Mouse (Mus musculus) heart, adult 2 months (tissue): Measurements from ENCODE around the gene Hacd3. TPM values are rescaled to one million over a fixed set of nuclear protein-coding genes. Genes with fewer than 3 reads are reported as not detected.

Experiments
- DNase-seq, 2 experiments: peaks; one replicate each; pipeline ENCODE4 v3.0.0; 2021
- H3K27ac ChIP-seq: fragments of 200-600 bp; 2 replicates; pipeline ENCODE4 v1.8.1; 2022
- H3K27me3 ChIP-seq: fragments of 200-500 bp; 2 replicates; pipeline ENCODE4 v1.6.1; 2012; ENCODE audit warnings: mild to moderate bottlenecking, low read length, inconsistent platforms, mixed read lengths; ENCODE audit not compliant: control insufficient read depth, insufficient read depth
- H3K36me3 ChIP-seq: fragments of 200-500 bp; 2 replicates; pipeline ENCODE4 v1.6.1; 2012; ENCODE audit warnings: low read length, inconsistent platforms; ENCODE audit not compliant: control insufficient read depth, insufficient read depth
- H3K4me1 ChIP-seq: fragments of 200-500 bp; 2 replicates; pipeline ENCODE4 v1.6.1; 2011; ENCODE audit warnings: low read length; ENCODE audit not compliant: control insufficient read depth, insufficient read depth
- H3K4me3 ChIP-seq: fragments of 200-600 bp; 2 replicates; pipeline ENCODE4 v1.8.1; 2022
- H3K79me2 ChIP-seq: fragments of 200-500 bp; replicated peaks from 2 replicates; pipeline ENCODE4 v1.6.1; 2012; ENCODE audit warnings: mild to moderate bottlenecking, inconsistent platforms, low read length, moderate library complexity, mixed read lengths; ENCODE audit not compliant: control insufficient read depth, insufficient read depth
- H3K9ac ChIP-seq: fragments of 200-500 bp; 2 replicates; pipeline ENCODE4 v1.6.1; 2012; ENCODE audit warnings: low read depth, mild to moderate bottlenecking, control low read depth, inconsistent platforms, low read length, mixed read lengths
- CTCF ChIP-seq: fragments of 200-600 bp; IDR thresholded peaks from 2 replicates; pipeline ENCODE4 v1.8.1; 2022; ENCODE audit warnings: antibody characterized with exemption, mild to moderate bottlenecking, moderate library complexity
- EP300 ChIP-seq: fragments of 200-500 bp; IDR thresholded peaks from 2 replicates; pipeline ENCODE4 v1.6.1; 2011; ENCODE audit warnings: low read depth, low read length, control low read depth; ENCODE audit not compliant: insufficient read depth
- POLR2A ChIP-seq: fragments of 200-500 bp; IDR thresholded peaks from 2 replicates; pipeline ENCODE4 v1.6.1; 2011; ENCODE audit warnings: mild to moderate bottlenecking, low read depth, low read length, control low read depth; ENCODE audit not compliant: insufficient read depth
- WGBS: fragments of 180-500 bp; shearing (Covaris S2); methylation state at CpG from one replicate; pipeline ENCODE4 v1.1.7; 2018; 5-methylcytosine and 5-hydroxymethylcytosine counted together
- intact Hi-C: fragments of 180-260 bp; cut with DNase I; formaldehyde crosslinking; loops from one replicate; pipeline ENCODE4 v1.15.1; 2025
- microRNA-seq, 2 experiments: library from miRNA; unstranded; fragments of <30 nt; microRNA quantifications; one replicate each; pipeline ENCODE4 v1.2.0; 2021
- polyA plus RNA-seq: library from polyadenylated mRNA; depleted of rRNA; stranded (reverse); fragments of >200 nt; gene quantifications from 2 replicates; pipeline ENCODE4 v1.2.3, GENCODE M21; 2012; rRNA removed
- total RNA-seq, 2 experiments: library from RNA; stranded (reverse); gene quantifications; 2 replicates each; pipeline ENCODE4 v1.2.3; 2021

Hacd3 gene
- total and polyA plus RNA-seq, 3 experiments = 11.2 to 18.9 (median 17.6) TPM

- no peaks in the 10 kb centered on the region for H3K36me3 ChIP-seq
- no peak for TF ChIP-seq EP300
- TF ChIP-seq CTCF = no peak
- TF ChIP-seq POLR2A = no peak
- DNase-seq = no peak
- no peak overlapping the region for H3K4me3 ChIP-seq
- intact Hi-C loops = no loop called here
- no peaks in the 10 kb centered on the region for H3K79me2 ChIP-seq
- WGBS = 66% methylated on average over 11 of the region's 11 CpGs
- H3K27ac ChIP-seq = no peak overlapping the region
- H3K27me3 ChIP-seq = no peaks in the 10 kb centered on the region
- no peak overlapping the region for H3K9ac ChIP-seq
- no peaks in the 10 kb centered on the region for H3K4me1 ChIP-seq
Observed at GRCm38 (mm10) chr9:64940731-64941346, 80.7 kb downstream of the Hacd3 start.

- peaks cover 2% of the 10 kb centered on the region; the same call in 1 of the 2 replicates for H3K4me1 ChIP-seq
- no peaks in the 10 kb centered on the region for H3K27me3 ChIP-seq
- intact Hi-C loops = no loop called here
- no peaks in the 10 kb centered on the region for H3K79me2 ChIP-seq
- no peak overlapping the region for H3K4me3 ChIP-seq
- TF ChIP-seq EP300 (no peak), POLR2A (no peak), CTCF (no peak)
- no peak for DNase-seq
- no peaks in the 10 kb centered on the region for H3K36me3 ChIP-seq
- H3K9ac ChIP-seq = no peak overlapping the region
- no peak overlapping the region for H3K27ac ChIP-seq
- 86% methylated on average over 2 of the region's 2 CpGs for WGBS
Observed at GRCm38 (mm10) chr9:64939790-64940189, 81.7 kb downstream of the Hacd3 start.

DNA sequence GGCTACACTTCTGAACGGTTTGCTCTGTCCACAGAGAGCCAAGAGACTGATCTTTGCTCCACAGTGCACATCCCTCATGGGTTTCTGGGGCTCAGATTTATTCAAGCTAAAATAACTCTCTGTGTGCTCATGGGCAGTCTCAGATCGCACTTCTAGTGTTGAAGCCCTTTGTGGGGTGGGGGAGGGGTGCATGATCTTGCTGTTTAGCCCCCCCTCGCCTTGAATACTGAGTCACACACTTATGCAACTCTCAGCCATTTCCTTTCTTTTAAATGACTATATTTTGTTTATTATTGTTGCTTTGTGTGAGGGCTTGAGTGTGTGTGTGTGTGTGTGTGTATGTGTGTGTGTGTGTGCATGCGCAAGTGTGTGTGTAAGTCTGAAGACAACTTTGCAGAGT lies 82.2 kb downstream of the Hacd3 start:
- DNase-seq = no peak
- H3K36me3 ChIP-seq = no peaks in the 10 kb centered on the region
- no peak for TF ChIP-seq POLR2A
- no peak for TF ChIP-seq CTCF
- no peak for TF ChIP-seq EP300
- peaks cover 4% of the 10 kb centered on the region for H3K4me1 ChIP-seq
- intact Hi-C loops = no loop called here
- H3K27ac ChIP-seq = no peak overlapping the region
- 43% methylated on average over 4 of the region's 4 CpGs for WGBS
- H3K9ac ChIP-seq = no peak overlapping the region
- no peak overlapping the region for H3K4me3 ChIP-seq
- H3K27me3 ChIP-seq = no peaks in the 10 kb centered on the region
- no peaks in the 10 kb centered on the region for H3K79me2 ChIP-seq

DNA sequence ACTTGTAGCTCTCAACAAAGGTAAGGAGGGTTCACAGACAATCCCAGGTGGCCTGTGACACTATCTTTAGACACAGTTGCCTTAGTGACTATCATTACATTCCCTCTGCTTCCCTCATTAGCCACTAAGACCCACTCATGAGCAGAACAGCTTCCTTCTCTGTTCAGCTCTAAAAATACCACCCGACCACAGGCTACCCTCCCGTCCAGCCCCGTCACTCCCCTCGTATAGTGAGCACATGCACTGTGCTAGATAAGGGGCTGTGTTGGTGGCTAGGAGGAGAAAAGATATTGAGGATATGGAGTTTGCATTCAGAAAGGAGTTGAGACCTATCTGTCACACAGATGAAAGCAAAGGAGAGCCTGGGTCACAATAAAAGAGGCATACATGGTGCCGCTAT lies 83.0 kb downstream of the Hacd3 start:
- Histone ChIP-seq H3K9ac (no peak overlapping the region), H3K79me2 (no peaks in the 10 kb centered on the region), H3K27ac (no peak overlapping the region), H3K27me3 (no peaks in the 10 kb centered on the region), H3K4me3 (no peak overlapping the region), H3K4me1 (peaks cover 5% of the 10 kb centered on the region), H3K36me3 (no peaks in the 10 kb centered on the region)
- TF ChIP-seq POLR2A (no peak), EP300 (no peak), CTCF (no peak)
- intact Hi-C loops = no loop called here
- DNase-seq = no peak
- WGBS = 33% methylated on average over 5 of the region's 5 CpGs

DNA sequence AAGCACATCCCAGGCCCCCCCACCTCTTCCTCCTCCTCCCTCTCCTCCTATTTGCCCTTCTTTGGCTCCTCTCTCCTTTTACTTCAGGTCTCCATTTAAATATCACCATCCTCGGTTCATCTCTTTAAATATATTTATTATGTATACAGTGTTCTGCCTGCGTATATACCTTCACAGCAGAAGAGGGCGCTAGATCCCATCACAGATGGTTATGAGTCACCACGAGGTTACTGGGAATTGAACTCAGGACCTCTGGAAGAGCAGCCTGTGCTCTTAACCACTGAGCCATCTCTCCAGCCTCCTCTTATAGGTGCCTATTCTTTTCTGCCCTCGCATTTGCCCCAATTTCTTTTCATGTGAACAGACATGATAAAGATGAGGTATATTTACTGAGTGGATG lies 84.0 kb downstream of the Hacd3 start:
- Histone ChIP-seq H3K27ac (no peak overlapping the region), H3K27me3 (no peaks in the 10 kb centered on the region), H3K9ac (no peak overlapping the region), H3K4me1 (peaks cover 5% of the 10 kb centered on the region), H3K4me3 (no peak overlapping the region), H3K79me2 (no peaks in the 10 kb centered on the region), H3K36me3 (no peaks in the 10 kb centered on the region)
- DNase-seq = no peak
- TF ChIP-seq CTCF = peak; percentile 7; the same call in 1 of the 2 replicates
- TF ChIP-seq EP300 = no peak
- 62% methylated on average over 5 of the region's 5 CpGs for WGBS
- intact Hi-C loops = no loop called here

Small RNAs within 50 kb of the gene (microRNA-seq; reads per million reads assigned to microRNA genes)
- gene Gm25640 = 0 reads per million in 2 experiments

Other genes starting within 250 kb of the Hacd3 start
- 10 to 100 TPM in 1 of 2 experiments, 1 to 10 TPM in 1; 6.8 to 10.2 TPM for gene Dennd4a, start 210.4 kb downstream of the Hacd3 start, total RNA-seq
- gene Dennd4a, start 210.4 kb downstream of the Hacd3 start, polyA plus RNA-seq = 4.5 and 6.0 TPM in 2 replicates
- gene Slc24a1, start 70.1 kb downstream of the Hacd3 start, total RNA-seq = under 1 TPM; 0.05 to 0.10 TPM
- gene Slc24a1, start 70.1 kb downstream of the Hacd3 start, polyA plus RNA-seq = 0.02 TPM in 1 of 2 replicates, not detected in the other
- 10 to 100 TPM; 14.0 to 15.3 TPM for gene Ints14, start 60.8 kb downstream of the Hacd3 start, total RNA-seq
- 11.0 and 20.5 TPM in 2 replicates for gene Ints14, start 60.8 kb downstream of the Hacd3 start, polyA plus RNA-seq
- gene Dpp8, start 10.7 kb upstream of the Hacd3 start, total RNA-seq = 10 to 100 TPM; 56.6 to 61.0 TPM
- gene Dpp8, start 10.7 kb upstream of the Hacd3 start, polyA plus RNA-seq = 42.2 and 83.2 TPM in 2 replicates
- gene Igdcc4, start 79.8 kb upstream of the Hacd3 start, total RNA-seq = 10 to 100 TPM; 10.2 to 12.4 TPM
- 7.3 and 12.0 TPM in 2 replicates for gene Igdcc4, start 79.8 kb upstream of the Hacd3 start, polyA plus RNA-seq
- gene Igdcc3, start 119.5 kb upstream of the Hacd3 start, total RNA-seq = under 1 TPM; 0.07 to 0.10 TPM
- 0.12 and 0.16 TPM in 2 replicates for gene Igdcc3, start 119.5 kb upstream of the Hacd3 start, polyA plus RNA-seq
- 1 to 10 TPM; 2.6 to 3.1 TPM for gene Parp16, start 173.7 kb upstream of the Hacd3 start, total RNA-seq
- gene Parp16, start 173.7 kb upstream of the Hacd3 start, polyA plus RNA-seq = 3.7 and 4.8 TPM in 2 replicates
- gene Cilp, start 243.5 kb upstream of the Hacd3 start, total RNA-seq = 1 to 10 TPM; 3.0 to 4.8 TPM
- 4.8 and 10.1 TPM in 2 replicates for gene Cilp, start 243.5 kb upstream of the Hacd3 start, polyA plus RNA-seq